Mouse (Mus musculus) liver, embryonic 18 days (tissue): Measurements from ENCODE around the gene Lysmd3. TPM values are rescaled to one million over a fixed set of nuclear protein-coding genes. Genes with fewer than 3 reads are reported as not detected.

Experiments
- polyA plus RNA-seq: library from polyadenylated mRNA; depleted of rRNA; stranded (reverse); fragments of >200 nt; gene quantifications from 2 replicates; pipeline ENCODE4 v1.2.3, GENCODE M21; 2012; rRNA removed

The Lysmd3 gene
- 6.5 and 6.9 TPM in 2 replicates for polyA plus RNA-seq

GRCm38 (mm10) chr13:81657351-81658052 lies at the start of gene Lysmd3:
TSS of gene Lysmd3 (plus strand) at chr13:81657663.

DNA sequence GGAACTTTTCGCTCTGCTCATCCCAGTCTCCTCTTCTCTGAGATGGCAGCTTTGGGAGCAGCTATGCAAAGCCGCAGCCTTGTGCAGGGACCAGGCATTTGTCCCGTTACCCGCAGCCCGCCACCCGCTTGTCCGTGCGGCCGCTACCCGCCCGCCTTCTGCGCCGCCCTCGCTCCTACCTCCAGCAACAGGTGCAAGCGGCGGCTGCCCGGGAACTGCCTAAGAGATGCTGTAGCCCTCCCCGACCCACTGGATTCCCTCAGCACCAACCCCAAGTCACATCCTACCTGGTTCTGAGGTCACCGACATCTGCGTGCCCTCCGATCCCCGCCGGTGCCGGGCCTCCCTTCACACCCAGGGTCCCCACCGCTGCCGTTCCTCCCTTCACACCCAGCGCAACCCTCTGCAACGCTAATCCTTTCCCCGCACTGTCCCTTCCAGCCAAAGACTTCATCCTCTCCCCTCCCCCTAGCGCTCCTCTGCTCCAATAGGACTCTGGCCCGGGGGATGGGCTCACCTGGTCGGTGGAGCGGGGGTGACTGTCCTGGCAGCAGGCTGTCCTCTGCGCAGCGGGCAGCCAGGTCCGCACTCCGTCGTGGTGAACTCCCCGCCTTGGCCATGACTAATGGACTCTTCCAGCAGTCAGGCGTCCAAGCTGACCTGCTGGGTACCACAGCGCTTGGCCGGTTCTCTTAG lies 24.6 kb upstream of the Lysmd3 start, which contains the start of gene Adgrv1:
Gene Adgrv1, minus strand, starts transcription at position 435 of the 696 bp plus-strand sequence.

GRCm38 (mm10) chr13:81710775-81711545 lies 53.5 kb downstream of the Lysmd3 start, which contains the start of the genes Polr3g and Mblac2:
TSS of gene Polr3g (minus strand) at chr13:81711013.
TSS of gene Mblac2 (plus strand) at chr13:81711341.

Other genes with a start within 250 kb of the Lysmd3 start
- 0.34 and 0.70 TPM in 2 replicates for gene Adgrv1, start 24.5 kb upstream of the Lysmd3 start, polyA plus RNA-seq
- gene Polr3g, start 53.4 kb downstream of the Lysmd3 start, polyA plus RNA-seq = 4.0 TPM in 2 replicates
- gene Mblac2, start 53.7 kb downstream of the Lysmd3 start, polyA plus RNA-seq = 2.1 and 2.7 TPM in 2 replicates
- gene Cetn3, start 125.4 kb downstream of the Lysmd3 start, polyA plus RNA-seq = 48.6 and 52.3 TPM in 2 replicates